Mouse (Mus musculus) forebrain, embryonic 16.5 days (tissue): Measurements from ENCODE around the gene Gm5127. TPM values are rescaled to one million over a fixed set of nuclear protein-coding genes. Genes with fewer than 3 reads are reported as not detected.

Experiments used
- microRNA-seq: library from miRNA; unstranded; fragments of <30 nt; microRNA quantifications from one replicate; pipeline ENCODE4, GENCODE M21; 2017
- polyA plus RNA-seq: library from polyadenylated mRNA; unstranded; fragments of >200 nt; fragmentation: Nextera tagmentation; extraction: Ambion mirVana; gene quantifications from 2 replicates; pipeline ENCODE4 v1.2.1, GENCODE M21; 2015

The Gm5127 gene
- polyA plus RNA-seq, 1 experiment from 2014 or later = 0.15 TPM

Small RNAs within 50 kb of the gene (microRNA-seq; reads per million reads assigned to microRNA genes)
- not detected for gene Gm22102

Other genes starting within 250 kb of the Gm5127 start
- 0.20 and 0.21 TPM in 2 replicates for gene Fndc3c1, start 97.8 kb upstream of the Gm5127 start, polyA plus RNA-seq
- 0.27 and 0.61 TPM in 2 replicates for gene Cysltr1, start 20.5 kb downstream of the Gm5127 start, polyA plus RNA-seq